ENCODE assay signal across 15 mouse cellular contexts in the genomic region with DNA sequence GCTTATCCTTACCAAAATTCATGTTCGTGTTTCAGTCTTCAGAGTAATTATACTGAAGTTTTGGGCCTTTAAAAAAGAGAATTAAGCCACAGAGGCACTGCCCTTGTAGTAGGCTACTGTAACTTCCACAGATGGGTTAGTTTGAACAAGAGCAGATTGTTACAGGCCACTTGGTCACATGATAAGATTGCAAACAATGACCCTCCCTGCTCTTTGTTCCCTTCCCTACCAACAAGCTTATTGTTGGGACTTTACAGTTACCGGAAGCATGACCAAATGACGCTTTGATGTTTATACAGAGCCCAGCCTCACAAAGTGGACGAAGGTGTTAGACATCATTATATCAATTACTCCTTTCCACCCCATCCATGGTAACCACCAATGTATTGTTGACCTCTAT.
"Had no signal": no experiment of that assay in that cellular context is flagged by ENCODE, and none has a peak within 500 bp of the region (broad histone marks: within the 10 kb centered on the region; RNA-seq: fewer than 3 reads in every experiment).

No protein-coding gene starts in this region.

- DNase-seq: right cerebral cortex, adult 18-20 months; right cerebral cortex, postnatal 14 days; right cerebral cortex, postnatal 25 days; right cerebral cortex, postnatal 4 days; spleen, adult 18-20 months; thymus, adult 18-20 months; thymus, adult 2 months; thymus, postnatal 14 days; thymus, postnatal 25 days; thymus, postnatal 36 days; thymus, postnatal 4 days had no signal

- H3K9ac ChIP-seq: neural tube, embryonic 12.5 days; neural tube, embryonic 13.5 days; neural tube, embryonic 15.5 days; stomach, embryonic 15.5 days had no signal

- H3K9me3 ChIP-seq: neural tube, embryonic 12.5 days; neural tube, embryonic 15.5 days; stomach, embryonic 15.5 days had no signal

- H3K27ac ChIP-seq: neural tube, embryonic 12.5 days; neural tube, embryonic 13.5 days; neural tube, embryonic 15.5 days; stomach, embryonic 15.5 days had no signal

- H3K4me2 ChIP-seq: neural tube, embryonic 12.5 days; neural tube, embryonic 13.5 days; neural tube, embryonic 15.5 days; stomach, embryonic 15.5 days had no signal

- H3K4me3 ChIP-seq: neural tube, embryonic 12.5 days; neural tube, embryonic 13.5 days; neural tube, embryonic 15.5 days; stomach, embryonic 15.5 days had no signal

- H3K36me3 ChIP-seq: neural tube, embryonic 12.5 days; neural tube, embryonic 13.5 days; neural tube, embryonic 15.5 days; stomach, embryonic 15.5 days had no signal

- H3K27me3 ChIP-seq: neural tube, embryonic 12.5 days; neural tube, embryonic 13.5 days; neural tube, embryonic 15.5 days; stomach, embryonic 15.5 days had no signal

- H3K4me1 ChIP-seq: neural tube, embryonic 12.5 days; neural tube, embryonic 13.5 days; neural tube, embryonic 15.5 days; stomach, embryonic 15.5 days had no signal
